Mouse (Mus musculus) small intestine, adult 2 months (tissue): ENCODE results near the gene Gstp3. TPM values are rescaled to one million over a fixed set of nuclear protein-coding genes. Genes with fewer than 3 reads are reported as not detected.

Experiments used
- H3K27ac ChIP-seq: fragments of 200-500 bp; 2 replicates; pipeline ENCODE4 v1.5.1; 2012; ENCODE audit warnings: low read depth, low read length, control low read depth, inconsistent platforms; ENCODE audit not compliant: insufficient read depth
- H3K27me3 ChIP-seq: fragments of 200-500 bp; 2 replicates; pipeline ENCODE4 v1.6.1; 2012; ENCODE audit warnings: mild to moderate bottlenecking, moderate library complexity, low read length, inconsistent platforms; ENCODE audit not compliant: control insufficient read depth, insufficient read depth
- H3K36me3 ChIP-seq: fragments of 200-500 bp; 2 replicates; pipeline ENCODE4 v1.6.1; 2012; ENCODE audit warnings: mild to moderate bottlenecking, low read length, control low read depth, inconsistent platforms; ENCODE audit not compliant: control insufficient read depth, insufficient read depth
- H3K4me1 ChIP-seq: fragments of 200-500 bp; 2 replicates; pipeline ENCODE4 v1.6.1; 2012; ENCODE audit warnings: low read length, inconsistent platforms, mixed read lengths; ENCODE audit not compliant: control insufficient read depth, insufficient read depth, insufficient read length
- H3K4me3 ChIP-seq: fragments of 200-500 bp; 2 replicates; pipeline ENCODE4 v1.5.1; 2012; ENCODE audit warnings: low read depth, mild to moderate bottlenecking, control low read depth, inconsistent platforms, low read length, moderate library complexity
- CTCF ChIP-seq: fragments of 200-500 bp; IDR thresholded peaks from 2 replicates; pipeline ENCODE4 v1.5.1; 2012; ENCODE audit warnings: low read depth, mild to moderate bottlenecking, control low read depth, inconsistent platforms, low read length, moderate library complexity, mixed read lengths; ENCODE audit not compliant: insufficient replicate concordance, insufficient read length; ENCODE audit errors: extremely low read depth
- POLR2A ChIP-seq: fragments of 200-500 bp; IDR thresholded peaks from 2 replicates; pipeline ENCODE4 v1.6.1; 2012; ENCODE audit warnings: low read depth, mild to moderate bottlenecking, control low read depth, inconsistent platforms, low read length, moderate library complexity
- WGBS: fragments of 180-500 bp; shearing (Covaris S2); methylation state at CpG from one replicate; pipeline ENCODE4 v1.1.7; 2018; 5-methylcytosine and 5-hydroxymethylcytosine counted together
- polyA plus RNA-seq: library from polyadenylated mRNA; depleted of rRNA; stranded (reverse); fragments of >200 nt; gene quantifications from 2 replicates; pipeline ENCODE4 v1.2.3, GENCODE M21; 2012

Gene Gstp3
- polyA plus RNA-seq, 1 experiment: 15.0 TPM

GRCm38 (mm10) chr19:4090446-4090845, 31.1 kb upstream of the Gstp3 start:
- Histone ChIP-seq H3K27ac (no peak overlapping the region), H3K4me1 (peaks cover 10% of the 10 kb centered on the region), H3K27me3 (no peaks in the 10 kb centered on the region), H3K36me3 (no peaks in the 10 kb centered on the region), H3K4me3 (no peak overlapping the region)
- 90% methylated on average over 3 of the region's 3 CpGs for whole genome bisulfite sequencing
- TF ChIP-seq CTCF (no peak), POLR2A (no peak)

GRCm38 (mm10) chr19:4089128-4089527, 29.8 kb upstream of the Gstp3 start:
- TF ChIP-seq CTCF (no peak), POLR2A (no peak)
- Histone ChIP-seq H3K4me1 (peaks cover 8% of the 10 kb centered on the region), H3K36me3 (no peaks in the 10 kb centered on the region), H3K4me3 (no peak overlapping the region), H3K27me3 (no peaks in the 10 kb centered on the region), H3K27ac (no peak overlapping the region)
- WGBS: 73% methylated on average over 6 of the region's 6 CpGs

GRCm38 (mm10) chr19:4088146-4088545, 28.8 kb upstream of the Gstp3 start:
- H3K4me3 ChIP-seq: no peak overlapping the region
- no peaks in the 10 kb centered on the region for H3K36me3 ChIP-seq
- WGBS: 34% methylated on average over 5 of the region's 5 CpGs
- TF ChIP-seq CTCF: no peak
- no peak for TF ChIP-seq POLR2A
- H3K27ac ChIP-seq: no peak overlapping the region
- no peaks in the 10 kb centered on the region for H3K27me3 ChIP-seq
- peaks cover 4% of the 10 kb centered on the region; the same call in 1 of the 2 replicates for H3K4me1 ChIP-seq

- no peaks in the 10 kb centered on the region for H3K36me3 ChIP-seq
- no peaks in the 10 kb centered on the region for H3K4me1 ChIP-seq
- no peak for TF ChIP-seq CTCF
- no peak for TF ChIP-seq POLR2A
- WGBS: 73% methylated on average over 5 of the region's 5 CpGs
- no peak overlapping the region for H3K27ac ChIP-seq
- H3K27me3 ChIP-seq: no peaks in the 10 kb centered on the region
- H3K4me3 ChIP-seq: no peak overlapping the region
Measured at GRCm38 (mm10) chr19:4087090-4087489, 27.7 kb upstream of the Gstp3 start.

- WGBS: 91% methylated on average over 15 of the region's 15 CpGs
- TF ChIP-seq POLR2A (no peak), CTCF (no peak)
- no peak overlapping the region for H3K27ac ChIP-seq
- H3K4me1 ChIP-seq: no peaks in the 10 kb centered on the region
- H3K27me3 ChIP-seq: no peaks in the 10 kb centered on the region
- H3K36me3 ChIP-seq: no peaks in the 10 kb centered on the region
- no peak overlapping the region for H3K4me3 ChIP-seq
Measured at GRCm38 (mm10) chr19:4086156-4086555, 26.8 kb upstream of the Gstp3 start.

- Histone ChIP-seq H3K36me3 (no peaks in the 10 kb centered on the region), H3K4me3 (no peak overlapping the region), H3K27me3 (no peaks in the 10 kb centered on the region), H3K27ac (no peak overlapping the region), H3K4me1 (no peaks in the 10 kb centered on the region)
- WGBS: 85% methylated on average over 1 of the region's 1 CpGs
- no peak for TF ChIP-seq POLR2A
- TF ChIP-seq CTCF: 0 out of 2 replicates have a peak, but pooled peaks have one; percentile 24
Measured at GRCm38 (mm10) chr19:4084984-4085383, 25.6 kb upstream of the Gstp3 start.

- no peaks in the 10 kb centered on the region for H3K27me3 ChIP-seq
- no peak overlapping the region for H3K4me3 ChIP-seq
- H3K4me1 ChIP-seq: no peaks in the 10 kb centered on the region; the same call in 1 of the 2 replicates
- 69% methylated on average over 8 of the region's 8 CpGs for whole genome bisulfite sequencing
- TF ChIP-seq POLR2A (no peak), CTCF (no peak)
- no peak overlapping the region for H3K27ac ChIP-seq
- H3K36me3 ChIP-seq: no peaks in the 10 kb centered on the region
Measured at GRCm38 (mm10) chr19:4083826-4084225, 24.5 kb upstream of the Gstp3 start.

GRCm38 (mm10) chr19:4083316-4083715, 23.9 kb upstream of the Gstp3 start:
- no peaks in the 10 kb centered on the region for H3K36me3 ChIP-seq
- no peaks in the 10 kb centered on the region for H3K27me3 ChIP-seq
- 90% methylated on average over 7 of the region's 7 CpGs for WGBS
- H3K27ac ChIP-seq: no peak overlapping the region
- H3K4me1 ChIP-seq: no peaks in the 10 kb centered on the region; the same call in 1 of the 2 replicates
- no peak overlapping the region for H3K4me3 ChIP-seq
- TF ChIP-seq CTCF (no peak), POLR2A (no peak)
